Mouse (Mus musculus): ENCODE measurements around the gene Tubb4b.
A peak's percentile ranks its signal among the peaks of the same experiment; 100 is the strongest.

The Tubb4b gene

GRCm38 (mm10) chr2:25194006-25194405, 30.5 kb downstream of the Tubb4b start:
- no peak for DNase-seq (ENCODE audit: low read depth, low spot score)

GRCm38 (mm10) chr2:25193330-25193770, 31.2 kb downstream of the Tubb4b start:
- peak; percentile 88 for DNase-seq (ENCODE audit: low read depth, low spot score)

GRCm38 (mm10) chr2:25187841-25188240, 36.7 kb downstream of the Tubb4b start:
- no peak for DNase-seq (ENCODE audit: low read depth, low spot score)

- DNase-seq (ENCODE audit: low read depth, low spot score) = no peak
These were observed 37.9 kb downstream of the Tubb4b start for GRCm38 (mm10) chr2:25186575-25186930.

- DNase-seq (ENCODE audit: low read depth, low spot score) = peak; percentile 68
These were observed 38.6 kb downstream of the Tubb4b start for GRCm38 (mm10) chr2:25185625-25186574.

- DNase-seq (ENCODE audit: low read depth, low spot score) = no peak
These were observed 40.0 kb downstream of the Tubb4b start for GRCm38 (mm10) chr2:25184496-25184895.

- peak; percentile 27 for DNase-seq (ENCODE audit: low read depth, low spot score)
These were observed 41.2 kb downstream of the Tubb4b start for GRCm38 (mm10) chr2:25183336-25183735.

GRCm38 (mm10) chr2:25182664-25183063, 41.8 kb downstream of the Tubb4b start:
- no peak for DNase-seq (ENCODE audit: low read depth, low spot score)

GRCm38 (mm10) chr2:25181891-25182397, 42.6 kb downstream of the Tubb4b start:
- no peak for DNase-seq (ENCODE audit: low read depth, low spot score)

GRCm38 (mm10) chr2:25180973-25181890, 43.3 kb downstream of the Tubb4b start:
- peak; percentile 81 for DNase-seq (ENCODE audit: low read depth, low spot score)

GRCm38 (mm10) chr2:25180478-25180903, 44.0 kb downstream of the Tubb4b start, which contains the start of gene Nrarp:
TSS of gene Nrarp (plus strand) at chr2:25180758.
- peak; percentile 90 for DNase-seq (ENCODE audit: low read depth, low spot score)

- no peak for DNase-seq (ENCODE audit: low read depth, low spot score)
These were observed 44.8 kb downstream of the Tubb4b start for GRCm38 (mm10) chr2:25179566-25180217.

- DNase-seq (ENCODE audit: low read depth, low spot score) = no peak
These were observed 46.1 kb downstream of the Tubb4b start for GRCm38 (mm10) chr2:25178285-25178972.

GRCm38 (mm10) chr2:25177685-25178084, 46.8 kb downstream of the Tubb4b start:
- DNase-seq (ENCODE audit: low read depth, low spot score) = no peak

- DNase-seq (ENCODE audit: low read depth, low spot score) = no peak
These were observed 47.4 kb downstream of the Tubb4b start for GRCm38 (mm10) chr2:25177076-25177475.

GRCm38 (mm10) chr2:25176573-25176972, 47.9 kb downstream of the Tubb4b start:
- no peak for DNase-seq (ENCODE audit: low read depth, low spot score)

- DNase-seq (ENCODE audit: low read depth, low spot score) = no peak
These were observed 48.8 kb downstream of the Tubb4b start for GRCm38 (mm10) chr2:25175690-25176078.

- DNase-seq (ENCODE audit: low read depth, low spot score) = no peak
These were observed 49.4 kb downstream of the Tubb4b start for GRCm38 (mm10) chr2:25174866-25175689.

GRCm38 (mm10) chr2:25173821-25174220, 50.7 kb downstream of the Tubb4b start:
- no peak for DNase-seq (ENCODE audit: low read depth, low spot score)

GRCm38 (mm10) chr2:25172629-25173028, 51.9 kb downstream of the Tubb4b start:
- no peak for DNase-seq (ENCODE audit: low read depth, low spot score)

Measured in CD4-positive helper T cell, adult 2 months (primary cell).